Mouse (Mus musculus): ENCODE data around the gene Pi4ka. TPM values are rescaled to one million over a fixed set of nuclear protein-coding genes. Genes with fewer than 3 reads are reported as not detected.

Gene Pi4ka
- polyA plus RNA-seq, 2 experiments from 2014 or later, result 42.5 to 51.8 TPM

- ATAC-seq, result no peak
These were observed 71.5 kb downstream of the Pi4ka start for GRCm38 (mm10) chr16:17334574-17334973.

GRCm38 (mm10) chr16:17331855-17332254, 74.3 kb downstream of the Pi4ka start:
- no peak for ATAC-seq

- ATAC-seq, result no peak
These were observed 75.0 kb downstream of the Pi4ka start, which contains the start of gene Serpind1 for GRCm38 (mm10) chr16:17331116-17331515. Serpind1 (plus strand) TSS chr16:17331371.

GRCm38 (mm10) chr16:17329848-17330570, 76.1 kb downstream of the Pi4ka start:
- no peak for ATAC-seq

GRCm38 (mm10) chr16:17326064-17326463, 80.0 kb downstream of the Pi4ka start:
- no peak for ATAC-seq

- ATAC-seq, result no peak
These were observed 81.4 kb downstream of the Pi4ka start for GRCm38 (mm10) chr16:17324745-17325144.

- ATAC-seq, result no peak
These were observed 84.6 kb downstream of the Pi4ka start for GRCm38 (mm10) chr16:17321481-17321880.

- no peak for ATAC-seq
These were observed 89.6 kb downstream of the Pi4ka start for GRCm38 (mm10) chr16:17316554-17316953.

GRCm38 (mm10) chr16:17312531-17312930, 93.6 kb downstream of the Pi4ka start:
- ATAC-seq, result no peak

GRCm38 (mm10) chr16:17309036-17309435, 97.1 kb downstream of the Pi4ka start:
- ATAC-seq, result no peak

GRCm38 (mm10) chr16:17307461-17307860, 98.7 kb downstream of the Pi4ka start:
- no peak for ATAC-seq

- no peak for ATAC-seq
These were observed 102.4 kb downstream of the Pi4ka start for GRCm38 (mm10) chr16:17303521-17304245.

- no peak for ATAC-seq
These were observed 105.3 kb downstream of the Pi4ka start for GRCm38 (mm10) chr16:17300818-17301217.

GRCm38 (mm10) chr16:17292751-17293150, 113.4 kb downstream of the Pi4ka start:
- ATAC-seq, result peak; percentile 59

- no peak for ATAC-seq
These were observed 115.1 kb downstream of the Pi4ka start for GRCm38 (mm10) chr16:17291016-17291415.

- no peak for ATAC-seq
These were observed 119.0 kb downstream of the Pi4ka start for GRCm38 (mm10) chr16:17287103-17287502.

- ATAC-seq, result no peak
These were observed 123.0 kb downstream of the Pi4ka start for GRCm38 (mm10) chr16:17283151-17283550.

GRCm38 (mm10) chr16:17280471-17280870, 125.6 kb downstream of the Pi4ka start:
- ATAC-seq, result no peak

- peak; percentile 45 for ATAC-seq
These were observed 128.5 kb downstream of the Pi4ka start for GRCm38 (mm10) chr16:17277342-17278211.

- ATAC-seq, result peak; percentile 78
These were observed 129.7 kb downstream of the Pi4ka start for GRCm38 (mm10) chr16:17276164-17277151.

- ATAC-seq, result no peak
These were observed 130.4 kb downstream of the Pi4ka start, which contains the start of gene Tmem191c for GRCm38 (mm10) chr16:17275721-17276120. Tmem191c (plus strand) TSS chr16:17276077.

- ATAC-seq, result no peak
These were observed 134.3 kb downstream of the Pi4ka start for GRCm38 (mm10) chr16:17271856-17272255.
